Mouse (Mus musculus): ENCODE data around the gene Elavl3. TPM values are rescaled to one million over a fixed set of nuclear protein-coding genes. Genes with fewer than 3 reads are reported as not detected.

Gene Elavl3
- polyA plus RNA-seq (2014; fragmentation: Nextera tagmentation; extraction: Ambion mirVana) = 0.27 and 0.37 TPM in 2 replicates

GRCm38 (mm10) chr9:22051958-22052254 is at the start of gene Elavl3:
Elavl3 (minus strand) TSS chr9:22052023.
- Histone ChIP-seq H3K4me2 (peak within 1 kb of the TSS; percentile 66), H3K4me1 (ENCODE audit: control insufficient read depth, insufficient read depth, low read length) (peaks cover 28% of the 10 kb centered on the region), H3K9me3 (replicated peaks; ENCODE audit: control insufficient read depth, low read length) (no peaks in the 10 kb centered on the region), H3K4me3 (ENCODE audit: low read depth, low read length) (peak within 1 kb of the TSS; percentile 39), H3K27me3 (ENCODE audit: control insufficient read depth, insufficient read depth, low read length) (peaks cover 73% of the 10 kb centered on the region), H3K27ac (ENCODE audit: low read depth, low read length) (no peak within 1 kb of the TSS), H3K36me3 (ENCODE audit: control insufficient read depth, insufficient read depth, low read length) (no peaks in the 10 kb centered on the region), H3K9ac (ENCODE audit: low read depth, low read length) (no peak within 1 kb of the TSS)
- 2% methylated on average over 26 of the region's 28 CpGs for WGBS (ENCODE audit: insufficient replicate concordance)
- ATAC-seq (replicated peaks; ENCODE audit: insufficient number of reproducible peaks, low FRiP score, low TSS enrichment) = no peak

- H3K9me3 ChIP-seq (replicated peaks; ENCODE audit: control insufficient read depth, low read length) = no peaks in the 10 kb centered on the region
- peak overlapping the region; percentile 56 for H3K9ac ChIP-seq (ENCODE audit: low read depth, low read length)
- peak overlapping the region; percentile 35 for H3K4me3 ChIP-seq (ENCODE audit: low read depth, low read length)
- H3K4me2 ChIP-seq = peak overlapping the region; percentile 65
- H3K4me1 ChIP-seq (ENCODE audit: control insufficient read depth, insufficient read depth, low read length) = peaks cover 11% of the 10 kb centered on the region; the same call in 1 of the 2 replicates
- H3K27ac ChIP-seq (ENCODE audit: low read depth, low read length) = peak overlapping the region; percentile 83
- H3K36me3 ChIP-seq (ENCODE audit: control insufficient read depth, insufficient read depth, low read length) = 0 out of 2 replicates have a peak, but pooled peaks cover 2% of the 10 kb centered on the region
- 2% methylated on average over 18 of the region's 18 CpGs for WGBS (ENCODE audit: insufficient replicate concordance)
- ATAC-seq (replicated peaks; ENCODE audit: insufficient number of reproducible peaks, low FRiP score, low TSS enrichment) = peak; percentile 70
- peaks cover 9% of the 10 kb centered on the region; the same call in 1 of the 2 replicates for H3K27me3 ChIP-seq (ENCODE audit: control insufficient read depth, insufficient read depth, low read length)
Measured at GRCm38 (mm10) chr9:22099922-22100321, 48.1 kb upstream of the Elavl3 start.

- H3K4me3 ChIP-seq (ENCODE audit: low read depth, low read length) = peak within 1 kb of the TSS; percentile 35
- peaks cover 11% of the 10 kb centered on the region; the same call in 1 of the 2 replicates for H3K4me1 ChIP-seq (ENCODE audit: control insufficient read depth, insufficient read depth, low read length)
- H3K9me3 ChIP-seq (replicated peaks; ENCODE audit: control insufficient read depth, low read length) = no peaks in the 10 kb centered on the region
- H3K36me3 ChIP-seq (ENCODE audit: control insufficient read depth, insufficient read depth, low read length) = 0 out of 2 replicates have a peak, but pooled peaks cover 2% of the 10 kb centered on the region
- peak within 1 kb of the TSS; percentile 56 for H3K9ac ChIP-seq (ENCODE audit: low read depth, low read length)
- H3K4me2 ChIP-seq = peak within 1 kb of the TSS; percentile 65
- ATAC-seq (replicated peaks; ENCODE audit: insufficient number of reproducible peaks, low FRiP score, low TSS enrichment) = peak; percentile 47; the same call in 1 of the 2 replicates
- peak within 1 kb of the TSS; percentile 83 for H3K27ac ChIP-seq (ENCODE audit: low read depth, low read length)
- peaks cover 9% of the 10 kb centered on the region; the same call in 1 of the 2 replicates for H3K27me3 ChIP-seq (ENCODE audit: control insufficient read depth, insufficient read depth, low read length)
- 3% methylated on average over 14 of the region's 14 CpGs for WGBS (ENCODE audit: insufficient replicate concordance)
Measured at GRCm38 (mm10) chr9:22098993-22099696, 47.3 kb upstream of the Elavl3 start, which contains the start of gene Cnn1. Cnn1 (plus strand) TSS chr9:22099216.

GRCm38 (mm10) chr9:22095854-22096307 is 44.1 kb upstream of the Elavl3 start:
- peaks cover 9% of the 10 kb centered on the region; the same call in 1 of the 2 replicates for H3K27me3 ChIP-seq (ENCODE audit: control insufficient read depth, insufficient read depth, low read length)
- H3K4me2 ChIP-seq = peak overlapping the region; percentile 86
- H3K9ac ChIP-seq (ENCODE audit: low read depth, low read length) = peak overlapping the region; percentile 76
- H3K4me1 ChIP-seq (ENCODE audit: control insufficient read depth, insufficient read depth, low read length) = peaks cover 10% of the 10 kb centered on the region; the same call in 1 of the 2 replicates
- H3K36me3 ChIP-seq (ENCODE audit: control insufficient read depth, insufficient read depth, low read length) = no peaks in the 10 kb centered on the region
- no peaks in the 10 kb centered on the region for H3K9me3 ChIP-seq (replicated peaks; ENCODE audit: control insufficient read depth, low read length)
- peak; percentile 62 for ATAC-seq (replicated peaks; ENCODE audit: insufficient number of reproducible peaks, low FRiP score, low TSS enrichment)
- whole genome bisulfite sequencing (ENCODE audit: insufficient replicate concordance) = 1% methylated on average over 24 of the region's 24 CpGs
- peak overlapping the region; percentile 41 for H3K4me3 ChIP-seq (ENCODE audit: low read depth, low read length)
- H3K27ac ChIP-seq (ENCODE audit: low read depth, low read length) = peak overlapping the region; percentile 67; the same call in 1 of the 2 replicates

- H3K27ac ChIP-seq (ENCODE audit: low read depth, low read length) = no peak overlapping the region
- no peak overlapping the region for H3K4me3 ChIP-seq (ENCODE audit: low read depth, low read length)
- H3K9ac ChIP-seq (ENCODE audit: low read depth, low read length) = no peak overlapping the region
- H3K27me3 ChIP-seq (ENCODE audit: control insufficient read depth, insufficient read depth, low read length) = no peaks in the 10 kb centered on the region
- no peak overlapping the region for H3K4me2 ChIP-seq
- WGBS (ENCODE audit: insufficient replicate concordance) = 85% methylated on average over 6 of the region's 6 CpGs
- H3K9me3 ChIP-seq (replicated peaks; ENCODE audit: control insufficient read depth, low read length) = no peaks in the 10 kb centered on the region
- no peak for ATAC-seq (replicated peaks; ENCODE audit: insufficient number of reproducible peaks, low FRiP score, low TSS enrichment)
- H3K4me1 ChIP-seq (ENCODE audit: control insufficient read depth, insufficient read depth, low read length) = 0 out of 2 replicates have a peak, but pooled peaks cover 2% of the 10 kb centered on the region
- H3K36me3 ChIP-seq (ENCODE audit: control insufficient read depth, insufficient read depth, low read length) = no peaks in the 10 kb centered on the region
Measured at GRCm38 (mm10) chr9:22092746-22093145, 40.9 kb upstream of the Elavl3 start.

- WGBS (ENCODE audit: insufficient replicate concordance) = 78% methylated on average over 7 of the region's 7 CpGs
- Histone ChIP-seq H3K36me3 (ENCODE audit: control insufficient read depth, insufficient read depth, low read length) (no peaks in the 10 kb centered on the region), H3K4me2 (no peak overlapping the region), H3K27me3 (ENCODE audit: control insufficient read depth, insufficient read depth, low read length) (no peaks in the 10 kb centered on the region), H3K4me3 (ENCODE audit: low read depth, low read length) (no peak overlapping the region), H3K27ac (ENCODE audit: low read depth, low read length) (no peak overlapping the region), H3K9ac (ENCODE audit: low read depth, low read length) (no peak overlapping the region), H3K9me3 (replicated peaks; ENCODE audit: control insufficient read depth, low read length) (no peaks in the 10 kb centered on the region), H3K4me1 (ENCODE audit: control insufficient read depth, insufficient read depth, low read length) (peaks cover 4% of the 10 kb centered on the region; the same call in 1 of the 2 replicates)
- no peak for ATAC-seq (replicated peaks; ENCODE audit: insufficient number of reproducible peaks, low FRiP score, low TSS enrichment)
Measured at GRCm38 (mm10) chr9:22089986-22090385, 38.2 kb upstream of the Elavl3 start.

- Histone ChIP-seq H3K4me1 (ENCODE audit: control insufficient read depth, insufficient read depth, low read length) (peaks cover 4% of the 10 kb centered on the region; the same call in 1 of the 2 replicates), H3K27me3 (ENCODE audit: control insufficient read depth, insufficient read depth, low read length) (no peaks in the 10 kb centered on the region), H3K9me3 (replicated peaks; ENCODE audit: control insufficient read depth, low read length) (no peaks in the 10 kb centered on the region), H3K4me3 (ENCODE audit: low read depth, low read length) (no peak overlapping the region), H3K9ac (ENCODE audit: low read depth, low read length) (no peak overlapping the region), H3K4me2 (no peak overlapping the region), H3K27ac (ENCODE audit: low read depth, low read length) (no peak overlapping the region), H3K36me3 (ENCODE audit: control insufficient read depth, insufficient read depth, low read length) (no peaks in the 10 kb centered on the region)
- no peak for ATAC-seq (replicated peaks; ENCODE audit: insufficient number of reproducible peaks, low FRiP score, low TSS enrichment)
- WGBS (ENCODE audit: insufficient replicate concordance) = 98% methylated on average over 7 of the region's 7 CpGs
Measured at GRCm38 (mm10) chr9:22089281-22089680, 37.5 kb upstream of the Elavl3 start.

GRCm38 (mm10) chr9:22087034-22087618 is 35.3 kb upstream of the Elavl3 start:
- H3K9me3 ChIP-seq (replicated peaks; ENCODE audit: control insufficient read depth, low read length) = no peaks in the 10 kb centered on the region
- no peak overlapping the region for H3K4me3 ChIP-seq (ENCODE audit: low read depth, low read length)
- H3K4me2 ChIP-seq = no peak overlapping the region
- H3K36me3 ChIP-seq (ENCODE audit: control insufficient read depth, insufficient read depth, low read length) = 0 out of 2 replicates have a peak, but pooled peaks cover 3% of the 10 kb centered on the region
- H3K4me1 ChIP-seq (ENCODE audit: control insufficient read depth, insufficient read depth, low read length) = peaks cover 4% of the 10 kb centered on the region; the same call in 1 of the 2 replicates
- no peaks in the 10 kb centered on the region for H3K27me3 ChIP-seq (ENCODE audit: control insufficient read depth, insufficient read depth, low read length)
- WGBS (ENCODE audit: insufficient replicate concordance) = 77% methylated on average over 2 of the region's 2 CpGs
- H3K9ac ChIP-seq (ENCODE audit: low read depth, low read length) = no peak overlapping the region
- no peak for ATAC-seq (replicated peaks; ENCODE audit: insufficient number of reproducible peaks, low FRiP score, low TSS enrichment)
- H3K27ac ChIP-seq (ENCODE audit: low read depth, low read length) = no peak overlapping the region
